Mouse (Mus musculus) embryonic facial prominence, embryonic 15.5 days (tissue): ENCODE results near the gene Iqcj. TPM values are rescaled to one million over a fixed set of nuclear protein-coding genes. Genes with fewer than 3 reads are reported as not detected.

Experiments used
- ATAC-seq: fragments of 200-750 bp; cut with Nextera tagmentation; 2 replicates; pipeline ENCODE4 v1.8.0; 2017; ENCODE audit warnings: low read depth, moderate TSS enrichment; ENCODE audit not compliant: insufficient number of reproducible peaks, low FRiP score, low TSS enrichment
- H3K27ac ChIP-seq: fragments of 300-500 bp; sonication (generic); replicated peaks from 2 replicates; pipeline ENCODE4 v1.5.1; 2015; ENCODE audit warnings: mild to moderate bottlenecking, inconsistent platforms
- H3K27me3 ChIP-seq: fragments of 300-500 bp; sonication (generic); 2 replicates; pipeline ENCODE4 v1.6.1; 2015; ENCODE audit warnings: inconsistent platforms
- H3K36me3 ChIP-seq: fragments of 300-500 bp; sonication (generic); 2 replicates; pipeline ENCODE4 v1.6.1; 2015; ENCODE audit warnings: mild to moderate bottlenecking, inconsistent platforms
- H3K4me1 ChIP-seq: fragments of 300-500 bp; sonication (generic); 2 replicates; pipeline ENCODE4 v1.6.1; 2015; ENCODE audit warnings: inconsistent platforms
- H3K4me2 ChIP-seq: fragments of 300-500 bp; sonication (generic); replicated peaks from 2 replicates; pipeline ENCODE4 v1.6.1; 2015; ENCODE audit warnings: mild to moderate bottlenecking, inconsistent platforms
- H3K4me3 ChIP-seq: fragments of 300-500 bp; sonication (generic); replicated peaks from 2 replicates; pipeline ENCODE4 v1.5.1; 2015; ENCODE audit warnings: mild to moderate bottlenecking, inconsistent platforms
- H3K9ac ChIP-seq: fragments of 300-500 bp; sonication (generic); 2 replicates; pipeline ENCODE4 v1.6.1; 2015; ENCODE audit warnings: inconsistent platforms
- H3K9me3 ChIP-seq: fragments of 300-500 bp; sonication (generic); replicated peaks from 2 replicates; pipeline ENCODE4 v1.6.1; 2016; ENCODE audit warnings: inconsistent platforms
- WGBS: fragments of 180-500 bp; shearing (Covaris S2); methylation state at CpG from one replicate; pipeline ENCODE4 v1.1.7; 2015; 5-methylcytosine and 5-hydroxymethylcytosine counted together
- polyA plus RNA-seq: library from polyadenylated mRNA; unstranded; fragments of >200 nt; fragmentation: Nextera tagmentation; extraction: Ambion mirVana; gene quantifications from 2 replicates; pipeline ENCODE4 v1.2.1, GENCODE M21; 2015

Gene Iqcj
- polyA plus RNA-seq, 1 experiment from 2014 or later: not detected

- no peak for ATAC-seq
- 48% methylated on average over 7 of the region's 7 CpGs for WGBS
- no peaks in the 10 kb centered on the region for H3K36me3 ChIP-seq
- no peak overlapping the region for H3K4me3 ChIP-seq
- H3K4me2 ChIP-seq: no peak overlapping the region
- H3K4me1 ChIP-seq: no peaks in the 10 kb centered on the region
- no peaks in the 10 kb centered on the region for H3K9me3 ChIP-seq
- no peak overlapping the region for H3K9ac ChIP-seq
- H3K27me3 ChIP-seq: no peaks in the 10 kb centered on the region
- no peak overlapping the region for H3K27ac ChIP-seq
Observed at GRCm38 (mm10) chr3:67959672-67960071, 67.7 kb downstream of the Iqcj start.

GRCm38 (mm10) chr3:67960133-67960532 lies 68.1 kb downstream of the Iqcj start:
- Histone ChIP-seq H3K4me2 (no peak overlapping the region), H3K9ac (no peak overlapping the region), H3K27me3 (no peaks in the 10 kb centered on the region), H3K27ac (no peak overlapping the region), H3K9me3 (no peaks in the 10 kb centered on the region), H3K36me3 (no peaks in the 10 kb centered on the region), H3K4me1 (no peaks in the 10 kb centered on the region), H3K4me3 (no peak overlapping the region)
- no peak for ATAC-seq
- 36% methylated on average over 3 of the region's 3 CpGs for WGBS

- no peak for ATAC-seq
- no peak overlapping the region for H3K4me3 ChIP-seq
- H3K4me2 ChIP-seq: no peak overlapping the region
Observed at GRCm38 (mm10) chr3:67960727-67961126, 68.7 kb downstream of the Iqcj start.

GRCm38 (mm10) chr3:67961934-67962639 lies 70.1 kb downstream of the Iqcj start:
- Histone ChIP-seq H3K9ac (no peak overlapping the region), H3K4me3 (no peak overlapping the region), H3K9me3 (no peaks in the 10 kb centered on the region), H3K27me3 (no peaks in the 10 kb centered on the region), H3K36me3 (no peaks in the 10 kb centered on the region), H3K4me1 (no peaks in the 10 kb centered on the region), H3K4me2 (no peak overlapping the region), H3K27ac (no peak overlapping the region)
- WGBS: 82% methylated on average over 6 of the region's 6 CpGs
- no peak for ATAC-seq

More at GRCm38 (mm10) chr3:67960727-67961126, 68.7 kb downstream of the Iqcj start:
- Histone ChIP-seq H3K27me3 (no peaks in the 10 kb centered on the region), H3K27ac (no peak overlapping the region), H3K9ac (no peak overlapping the region), H3K4me1 (no peaks in the 10 kb centered on the region), H3K36me3 (no peaks in the 10 kb centered on the region), H3K9me3 (no peaks in the 10 kb centered on the region)

GRCm38 (mm10) chr3:67974340-67974998 lies 82.4 kb downstream of the Iqcj start:
- 85% methylated on average over 2 of the region's 2 CpGs for WGBS
- Histone ChIP-seq H3K4me3 (no peak overlapping the region), H3K27ac (no peak overlapping the region), H3K4me1 (no peaks in the 10 kb centered on the region), H3K9ac (no peak overlapping the region), H3K4me2 (no peak overlapping the region), H3K36me3 (no peaks in the 10 kb centered on the region), H3K27me3 (no peaks in the 10 kb centered on the region), H3K9me3 (no peaks in the 10 kb centered on the region)
- no peak for ATAC-seq

GRCm38 (mm10) chr3:67980006-67980405 lies 88.0 kb downstream of the Iqcj start:
- 0 out of 2 replicates have a peak, but pooled peaks cover 4% of the 10 kb centered on the region for H3K4me1 ChIP-seq
- no peak overlapping the region for H3K4me3 ChIP-seq
- no peak overlapping the region for H3K27ac ChIP-seq
- H3K27me3 ChIP-seq: no peaks in the 10 kb centered on the region
- no peaks in the 10 kb centered on the region for H3K9me3 ChIP-seq
- WGBS: 76% methylated on average over 1 of the region's 1 CpGs
- no peak for ATAC-seq
- no peak overlapping the region for H3K9ac ChIP-seq
- no peak overlapping the region for H3K4me2 ChIP-seq
- no peaks in the 10 kb centered on the region for H3K36me3 ChIP-seq

- Histone ChIP-seq H3K36me3 (no peaks in the 10 kb centered on the region), H3K4me3 (no peak overlapping the region), H3K27me3 (no peaks in the 10 kb centered on the region), H3K9me3 (no peaks in the 10 kb centered on the region), H3K9ac (no peak overlapping the region), H3K4me1 (0 out of 2 replicates have a peak, but pooled peaks cover 4% of the 10 kb centered on the region), H3K27ac (no peak overlapping the region), H3K4me2 (no peak overlapping the region)
- WGBS: 20% methylated on average over 12 of the region's 12 CpGs
- no peak for ATAC-seq
Observed at GRCm38 (mm10) chr3:67983329-67983728, 91.3 kb downstream of the Iqcj start.

- Histone ChIP-seq H3K9me3 (no peaks in the 10 kb centered on the region), H3K4me1 (no peaks in the 10 kb centered on the region), H3K4me3 (no peak overlapping the region), H3K36me3 (no peaks in the 10 kb centered on the region), H3K27me3 (no peaks in the 10 kb centered on the region), H3K9ac (no peak overlapping the region), H3K27ac (no peak overlapping the region), H3K4me2 (no peak overlapping the region)
- no peak for ATAC-seq
- WGBS: 79% methylated on average over 4 of the region's 4 CpGs
Observed at GRCm38 (mm10) chr3:68002415-68002814, 110.4 kb downstream of the Iqcj start.

GRCm38 (mm10) chr3:68012342-68012741 lies 120.3 kb downstream of the Iqcj start:
- Histone ChIP-seq H3K27me3 (no peaks in the 10 kb centered on the region), H3K4me2 (no peak overlapping the region), H3K27ac (no peak overlapping the region), H3K36me3 (no peaks in the 10 kb centered on the region), H3K9me3 (no peaks in the 10 kb centered on the region), H3K4me3 (no peak overlapping the region), H3K9ac (no peak overlapping the region), H3K4me1 (no peaks in the 10 kb centered on the region)
- ATAC-seq: no peak

GRCm38 (mm10) chr3:68015786-68016185 lies 123.8 kb downstream of the Iqcj start:
- Histone ChIP-seq H3K4me3 (no peak overlapping the region), H3K4me1 (no peaks in the 10 kb centered on the region), H3K27me3 (no peaks in the 10 kb centered on the region), H3K36me3 (no peaks in the 10 kb centered on the region), H3K27ac (no peak overlapping the region), H3K9ac (no peak overlapping the region), H3K4me2 (no peak overlapping the region), H3K9me3 (no peaks in the 10 kb centered on the region)
- no peak for ATAC-seq
- WGBS: 39% methylated on average over 1 of the region's 1 CpGs

GRCm38 (mm10) chr3:68019401-68019800 lies 127.4 kb downstream of the Iqcj start:
- Histone ChIP-seq H3K27me3 (no peaks in the 10 kb centered on the region), H3K27ac (no peak overlapping the region), H3K4me1 (no peaks in the 10 kb centered on the region), H3K36me3 (no peaks in the 10 kb centered on the region), H3K4me3 (no peak overlapping the region), H3K4me2 (no peak overlapping the region), H3K9ac (no peak overlapping the region), H3K9me3 (no peaks in the 10 kb centered on the region)
- WGBS: 69% methylated on average over 4 of the region's 4 CpGs
- no peak for ATAC-seq

GRCm38 (mm10) chr3:68036097-68036496 lies 144.1 kb downstream of the Iqcj start:
- Histone ChIP-seq H3K27me3 (no peaks in the 10 kb centered on the region), H3K27ac (no peak overlapping the region), H3K4me1 (no peaks in the 10 kb centered on the region), H3K9me3 (no peaks in the 10 kb centered on the region), H3K9ac (no peak overlapping the region), H3K36me3 (no peaks in the 10 kb centered on the region), H3K4me2 (no peak overlapping the region), H3K4me3 (no peak overlapping the region)
- no peak for ATAC-seq
- WGBS: 39% methylated on average over 3 of the region's 3 CpGs
